Mouse (Mus musculus): ENCODE data around the gene Atad2b. TPM values are rescaled to one million over a fixed set of nuclear protein-coding genes. Genes with fewer than 3 reads are reported as not detected.

The Atad2b gene
- polyA plus RNA-seq, 1 experiment = 2.3 TPM

GRCm38 (mm10) chr12:4930820-4931548 lies 13.8 kb downstream of the Atad2b start:
- Histone ChIP-seq H3K79me3 (ENCODE audit: low read depth) (peaks cover 61% of the 10 kb centered on the region), H3K4me3 (ENCODE audit: insufficient read depth, poor library complexity, severe bottlenecking) (no peak overlapping the region), H3ac (ENCODE audit: control insufficient read depth, insufficient read length, low read depth) (no peak overlapping the region), H3K36me3 (ENCODE audit: control insufficient read depth, insufficient read depth) (no peaks in the 10 kb centered on the region), H3K27me3 (ENCODE audit: control insufficient read depth, insufficient read depth, insufficient read length) (no peaks in the 10 kb centered on the region), H3K79me2 (ENCODE audit: control insufficient read depth, insufficient read depth) (peaks cover 93% of the 10 kb centered on the region)
- TF ChIP-seq MYOD1 (IDR thresholded peaks at IDR 0.05; ENCODE audit: control insufficient read depth, insufficient read length, low read depth) (no peak), CEBPB (IDR thresholded peaks at IDR 0.05; ENCODE audit: low read depth) (peak; percentile 80), FOSL1 (IDR thresholded peaks at IDR 0.05; ENCODE audit: insufficient read depth, low read length, poor library complexity, severe bottlenecking) (no peak)

- no peaks in the 10 kb centered on the region for H3K79me3 ChIP-seq (ENCODE audit: low read depth)
- H3K79me2 ChIP-seq (ENCODE audit: control insufficient read depth, insufficient read depth) = no peaks in the 10 kb centered on the region
- no peak for TF ChIP-seq MYOG (IDR thresholded peaks at IDR 0.05; ENCODE audit: control insufficient read depth, extremely low read depth, insufficient read length)
- no peak for TF ChIP-seq CEBPB (IDR thresholded peaks at IDR 0.05; ENCODE audit: low read depth)
- H3ac ChIP-seq (ENCODE audit: control insufficient read depth, insufficient read length, low read depth) = no peak overlapping the region
- H3K4me3 ChIP-seq (ENCODE audit: insufficient read depth, poor library complexity, severe bottlenecking) = no peak overlapping the region
- H3K27me3 ChIP-seq (ENCODE audit: control insufficient read depth, insufficient read depth, insufficient read length) = no peaks in the 10 kb centered on the region
- H3K36me3 ChIP-seq (ENCODE audit: control insufficient read depth, insufficient read depth) = peaks cover 55% of the 10 kb centered on the region
Observed at GRCm38 (mm10) chr12:4952272-4952671, 35.1 kb downstream of the Atad2b start.

- no peaks in the 10 kb centered on the region for H3K27me3 ChIP-seq (ENCODE audit: control insufficient read depth, insufficient read depth, insufficient read length)
- H3K4me3 ChIP-seq (ENCODE audit: insufficient read depth, poor library complexity, severe bottlenecking) = no peak overlapping the region
- no peak for TF ChIP-seq USF1 (IDR thresholded peaks at IDR 0.05; ENCODE audit: low read depth)
- TF ChIP-seq MYOD1 (IDR thresholded peaks at IDR 0.05; ENCODE audit: control insufficient read depth, insufficient read length, low read depth) = no peak
- no peak for TF ChIP-seq MYOG (IDR thresholded peaks at IDR 0.05; ENCODE audit: control insufficient read depth, extremely low read depth, insufficient read length)
- TF ChIP-seq CEBPB (IDR thresholded peaks at IDR 0.05; ENCODE audit: low read depth) = no peak
- TF ChIP-seq MAX (IDR thresholded peaks at IDR 0.05) = no peak
- no peak for TF ChIP-seq CTCF (IDR thresholded peaks at IDR 0.05; ENCODE audit: control insufficient read depth, insufficient read depth, insufficient read length)
- no peak for TF ChIP-seq FOSL1 (IDR thresholded peaks at IDR 0.05; ENCODE audit: insufficient read depth, low read length, poor library complexity, severe bottlenecking)
- no peaks in the 10 kb centered on the region for H3K79me2 ChIP-seq (ENCODE audit: control insufficient read depth, insufficient read depth)
- peaks cover 49% of the 10 kb centered on the region for H3K36me3 ChIP-seq (ENCODE audit: control insufficient read depth, insufficient read depth)
- H3ac ChIP-seq (ENCODE audit: control insufficient read depth, insufficient read length, low read depth) = no peak overlapping the region
- H3K79me3 ChIP-seq (ENCODE audit: low read depth) = no peaks in the 10 kb centered on the region
Observed at GRCm38 (mm10) chr12:4953156-4953555, 36.0 kb downstream of the Atad2b start.

- Histone ChIP-seq H3K4me3 (ENCODE audit: insufficient read depth, poor library complexity, severe bottlenecking) (no peak overlapping the region), H3K79me3 (ENCODE audit: low read depth) (no peaks in the 10 kb centered on the region), H3K36me3 (ENCODE audit: control insufficient read depth, insufficient read depth) (peaks cover 41% of the 10 kb centered on the region)
Observed at GRCm38 (mm10) chr12:4972939-4973338, 55.8 kb downstream of the Atad2b start.

GRCm38 (mm10) chr12:4978324-4978723 lies 61.2 kb downstream of the Atad2b start:
- H3K36me3 ChIP-seq (ENCODE audit: control insufficient read depth, insufficient read depth) = peaks cover 46% of the 10 kb centered on the region
- no peaks in the 10 kb centered on the region for H3K27me3 ChIP-seq (ENCODE audit: control insufficient read depth, insufficient read depth, insufficient read length)
- TF ChIP-seq USF1 (IDR thresholded peaks at IDR 0.05; ENCODE audit: low read depth) (no peak), MAX (IDR thresholded peaks at IDR 0.05) (no peak), MYOD1 (IDR thresholded peaks at IDR 0.05; ENCODE audit: control insufficient read depth, insufficient read length, low read depth) (peak; percentile 98), FOSL1 (IDR thresholded peaks at IDR 0.05; ENCODE audit: insufficient read depth, low read length, poor library complexity, severe bottlenecking) (no peak), MYOG (IDR thresholded peaks at IDR 0.05; ENCODE audit: control insufficient read depth, extremely low read depth, insufficient read length) (no peak), CTCF (IDR thresholded peaks at IDR 0.05; ENCODE audit: control insufficient read depth, insufficient read depth, insufficient read length) (no peak)
- H3K4me3 ChIP-seq (ENCODE audit: insufficient read depth, poor library complexity, severe bottlenecking) = no peak overlapping the region
- no peaks in the 10 kb centered on the region for H3K79me2 ChIP-seq (ENCODE audit: control insufficient read depth, insufficient read depth)
- H3ac ChIP-seq (ENCODE audit: control insufficient read depth, insufficient read length, low read depth) = no peak overlapping the region
- H3K79me3 ChIP-seq (ENCODE audit: low read depth) = peaks cover 2% of the 10 kb centered on the region

More at GRCm38 (mm10) chr12:4972939-4973338, 55.8 kb downstream of the Atad2b start:
- H3K79me2 ChIP-seq (ENCODE audit: control insufficient read depth, insufficient read depth) = no peaks in the 10 kb centered on the region
- H3K27me3 ChIP-seq (ENCODE audit: control insufficient read depth, insufficient read depth, insufficient read length) = no peaks in the 10 kb centered on the region
- no peak for TF ChIP-seq USF1 (IDR thresholded peaks at IDR 0.05; ENCODE audit: low read depth)
- TF ChIP-seq MYOG (IDR thresholded peaks at IDR 0.05; ENCODE audit: control insufficient read depth, extremely low read depth, insufficient read length) = no peak
- TF ChIP-seq MYOD1 (IDR thresholded peaks at IDR 0.05; ENCODE audit: control insufficient read depth, insufficient read length, low read depth) = no peak
- no peak for TF ChIP-seq CEBPB (IDR thresholded peaks at IDR 0.05; ENCODE audit: low read depth)
- H3ac ChIP-seq (ENCODE audit: control insufficient read depth, insufficient read length, low read depth) = no peak overlapping the region

GRCm38 (mm10) chr12:4996981-4997380 lies 79.8 kb downstream of the Atad2b start:
- TF ChIP-seq CEBPB (IDR thresholded peaks at IDR 0.05; ENCODE audit: low read depth) = no peak
- no peak for TF ChIP-seq USF1 (IDR thresholded peaks at IDR 0.05; ENCODE audit: low read depth)
- TF ChIP-seq MYOD1 (IDR thresholded peaks at IDR 0.05; ENCODE audit: control insufficient read depth, insufficient read length, low read depth) = no peak
- TF ChIP-seq MYOG (IDR thresholded peaks at IDR 0.05; ENCODE audit: control insufficient read depth, extremely low read depth, insufficient read length) = no peak
- TF ChIP-seq MAX (IDR thresholded peaks at IDR 0.05) = no peak
- no peak for TF ChIP-seq FOSL1 (IDR thresholded peaks at IDR 0.05; ENCODE audit: insufficient read depth, low read length, poor library complexity, severe bottlenecking)
- TF ChIP-seq CTCF (IDR thresholded peaks at IDR 0.05; ENCODE audit: control insufficient read depth, insufficient read depth, insufficient read length) = no peak
- H3K27me3 ChIP-seq (ENCODE audit: control insufficient read depth, insufficient read depth, insufficient read length) = no peaks in the 10 kb centered on the region
- H3K36me3 ChIP-seq (ENCODE audit: control insufficient read depth, insufficient read depth) = no peaks in the 10 kb centered on the region
- H3K79me3 ChIP-seq (ENCODE audit: low read depth) = no peaks in the 10 kb centered on the region
- no peak overlapping the region for H3K4me3 ChIP-seq (ENCODE audit: insufficient read depth, poor library complexity, severe bottlenecking)
- H3ac ChIP-seq (ENCODE audit: control insufficient read depth, insufficient read length, low read depth) = no peak overlapping the region
- no peaks in the 10 kb centered on the region for H3K79me2 ChIP-seq (ENCODE audit: control insufficient read depth, insufficient read depth)
